18 mouse cellular contexts compared by ENCODE assay signal in the genomic region with DNA sequence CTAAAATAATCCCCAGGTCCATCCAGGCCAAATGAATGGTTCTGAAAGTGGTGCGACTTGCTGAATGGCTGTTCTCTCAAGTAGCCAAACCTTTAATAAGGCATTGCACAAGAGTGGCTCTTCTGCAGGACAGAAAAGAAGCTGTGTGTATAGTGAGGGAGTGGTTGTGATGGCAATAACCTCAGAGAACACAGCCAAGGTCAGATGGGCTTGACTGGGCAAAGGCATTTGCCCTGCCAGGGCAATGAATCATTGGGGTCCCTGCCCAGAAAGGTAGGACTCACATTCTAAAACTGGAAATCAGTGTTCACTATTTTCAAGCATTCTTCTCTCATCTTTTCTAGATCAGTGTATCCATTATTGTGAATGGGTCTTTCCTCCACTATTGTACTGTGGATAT.
"Had no signal": no experiment of that assay in that cellular context is flagged by ENCODE, and none has a peak within 500 bp of the region (broad histone marks: within the 10 kb centered on the region; RNA-seq: fewer than 3 reads in every experiment).

No protein-coding gene starts in this region.

- H3K9ac ChIP-seq: kidney, embryonic 15.5 days; liver, embryonic 14.5 days; liver, postnatal 0 days; lung, embryonic 14.5 days; stomach, embryonic 15.5 days had no signal

- H3K27me3 ChIP-seq: kidney, embryonic 15.5 days; stomach, embryonic 15.5 days had no signal

- H3K4me2 ChIP-seq: kidney, embryonic 15.5 days; lung, embryonic 14.5 days; stomach, embryonic 15.5 days had no signal

- H3K4me1 ChIP-seq: kidney, embryonic 15.5 days; stomach, embryonic 15.5 days had no signal

- H3K4me3 ChIP-seq: kidney, embryonic 15.5 days; left cerebral cortex, adult 2 months; stomach, embryonic 15.5 days had no signal

- H3K36me3 ChIP-seq: kidney, embryonic 15.5 days; stomach, embryonic 15.5 days had no signal

- H3K9me3 ChIP-seq: kidney, embryonic 15.5 days; stomach, embryonic 15.5 days had no signal

- H3K27ac ChIP-seq: kidney, embryonic 15.5 days; left cerebral cortex, adult 2 months; liver, embryonic 14.5 days; macrophage; stomach, embryonic 15.5 days had no signal

- ATAC-seq: liver, postnatal 0 days; lung, postnatal 0 days had no signal

- DNase-seq: kidney, adult 8-10 months; kidney, postnatal 10 days; kidney, postnatal 36 days; layer of hippocampus, postnatal 36 days; liver, postnatal 0 days; lung, embryonic 14.5 days; midbrain, embryonic 14.5 days; retina, postnatal 1 day; right cerebral cortex, postnatal 25 days; spleen, adult 18-20 months; thymus, adult 18-20 months; thymus, postnatal 36 days had no signal
